Mouse (Mus musculus): Measurements from ENCODE around the gene Fam168b.

DNA sequence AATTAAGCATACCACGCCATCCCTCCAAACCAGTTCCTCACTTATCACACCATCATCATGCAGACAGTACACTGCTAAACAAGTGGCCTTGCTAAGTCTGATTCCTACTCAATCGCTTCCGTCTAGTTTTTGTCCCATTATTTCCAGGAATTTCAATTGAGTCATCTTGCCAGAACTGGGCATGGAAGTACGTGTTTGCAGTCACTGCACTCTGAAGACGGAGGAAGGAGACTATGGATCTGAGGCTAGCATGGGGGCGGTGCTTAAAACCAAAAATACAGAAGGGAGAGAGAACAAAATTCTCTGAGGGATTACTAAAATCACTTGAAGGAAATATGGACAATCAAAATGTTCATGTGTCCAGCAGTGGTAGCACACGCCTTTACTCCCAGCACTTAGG is 20.1 kb downstream of the Fam168b start:
- TF ChIP-seq CTCF (IDR thresholded peaks at IDR 0.05; ENCODE audit: control insufficient read depth, insufficient read depth, low read length): no peak
- TF ChIP-seq POLR2A (IDR thresholded peaks at IDR 0.05; ENCODE audit: borderline replicate concordance, control insufficient read depth, low read depth, low read length): no peak
